Mouse (Mus musculus): ENCODE measurements around the gene Shh. TPM values are rescaled to one million over a fixed set of nuclear protein-coding genes. Genes with fewer than 3 reads are reported as not detected.

Shh gene
- polyA plus RNA-seq, 1 experiment from 2014 or later, result 0.80 TPM

GRCm38 (mm10) chr5:28454546-28454945, 12.5 kb downstream of the Shh start:
- no peak overlapping the region for H3K4me3 ChIP-seq
- H3K9me3 ChIP-seq (replicated peaks), result no peaks in the 10 kb centered on the region
- no peak overlapping the region for H3K27ac ChIP-seq
- peaks cover 20% of the 10 kb centered on the region for H3K4me1 ChIP-seq
- peak; percentile 17 for DNase-seq (ENCODE audit: low spot score)
- peaks cover 68% of the 10 kb centered on the region for H3K27me3 ChIP-seq (ENCODE audit: low read depth, poor library complexity, severe bottlenecking)
- no peaks in the 10 kb centered on the region for H3K36me3 ChIP-seq
- WGBS, result 88% methylated on average over 6 of the region's 6 CpGs

- peak; percentile 22 for DNase-seq (ENCODE audit: low spot score)
- Histone ChIP-seq H3K9me3 (replicated peaks) (no peaks in the 10 kb centered on the region), H3K36me3 (no peaks in the 10 kb centered on the region), H3K4me3 (no peak overlapping the region), H3K27me3 (ENCODE audit: low read depth, poor library complexity, severe bottlenecking) (peaks cover 58% of the 10 kb centered on the region), H3K27ac (no peak overlapping the region), H3K4me1 (peaks cover 9% of the 10 kb centered on the region)
- WGBS, result 50% methylated on average over 3 of the region's 3 CpGs
Observed at GRCm38 (mm10) chr5:28453523-28453922, 13.5 kb downstream of the Shh start.

- Histone ChIP-seq H3K9me3 (replicated peaks) (no peaks in the 10 kb centered on the region), H3K27me3 (ENCODE audit: low read depth, poor library complexity, severe bottlenecking) (peaks cover 53% of the 10 kb centered on the region), H3K36me3 (no peaks in the 10 kb centered on the region), H3K4me1 (peaks cover 5% of the 10 kb centered on the region), H3K27ac (no peak overlapping the region), H3K4me3 (no peak overlapping the region)
- peak; percentile 24 for DNase-seq (ENCODE audit: low spot score)
- 92% methylated on average over 5 of the region's 5 CpGs for WGBS
Observed at GRCm38 (mm10) chr5:28453086-28453485, 14.0 kb downstream of the Shh start.

GRCm38 (mm10) chr5:28451053-28451638, 15.9 kb downstream of the Shh start:
- Histone ChIP-seq H3K4me1 (no peaks in the 10 kb centered on the region), H3K27me3 (ENCODE audit: low read depth, poor library complexity, severe bottlenecking) (peaks cover 34% of the 10 kb centered on the region), H3K27ac (no peak overlapping the region), H3K36me3 (no peaks in the 10 kb centered on the region), H3K4me3 (no peak overlapping the region), H3K9me3 (replicated peaks) (no peaks in the 10 kb centered on the region)
- peak; percentile 93 for DNase-seq (ENCODE audit: low spot score)
- 29% methylated on average over 6 of the region's 6 CpGs for WGBS

GRCm38 (mm10) chr5:28450126-28450890, 16.7 kb downstream of the Shh start:
- WGBS, result 70% methylated on average over 3 of the region's 3 CpGs

GRCm38 (mm10) chr5:28425926-28426325, 41.1 kb downstream of the Shh start:
- H3K27me3 ChIP-seq (ENCODE audit: low read depth, poor library complexity, severe bottlenecking), result no peaks in the 10 kb centered on the region
- H3K36me3 ChIP-seq, result no peaks in the 10 kb centered on the region
- H3K27ac ChIP-seq, result no peak overlapping the region
- DNase-seq (ENCODE audit: low spot score), result no peak
- H3K9me3 ChIP-seq (replicated peaks), result no peaks in the 10 kb centered on the region
- no peaks in the 10 kb centered on the region for H3K4me1 ChIP-seq
- H3K4me3 ChIP-seq, result no peak overlapping the region
- 94% methylated on average over 9 of the region's 9 CpGs for WGBS

More at GRCm38 (mm10) chr5:28450126-28450890, 16.7 kb downstream of the Shh start:
- Histone ChIP-seq H3K27ac (no peak overlapping the region), H3K9me3 (replicated peaks) (no peaks in the 10 kb centered on the region), H3K4me1 (no peaks in the 10 kb centered on the region), H3K27me3 (ENCODE audit: low read depth, poor library complexity, severe bottlenecking) (peaks cover 26% of the 10 kb centered on the region), H3K4me3 (no peak overlapping the region), H3K36me3 (no peaks in the 10 kb centered on the region)
- DNase-seq (ENCODE audit: low spot score), result peak; percentile 23

GRCm38 (mm10) chr5:28423781-28424180, 43.3 kb downstream of the Shh start:
- DNase-seq (ENCODE audit: low spot score), result no peak
- no peak overlapping the region for H3K4me3 ChIP-seq
- H3K36me3 ChIP-seq, result peaks cover 16% of the 10 kb centered on the region
- no peaks in the 10 kb centered on the region for H3K9me3 ChIP-seq (replicated peaks)
- H3K27ac ChIP-seq, result no peak overlapping the region
- WGBS, result 58% methylated on average over 4 of the region's 4 CpGs
- no peaks in the 10 kb centered on the region for H3K4me1 ChIP-seq
- no peaks in the 10 kb centered on the region for H3K27me3 ChIP-seq (ENCODE audit: low read depth, poor library complexity, severe bottlenecking)

- H3K27me3 ChIP-seq (ENCODE audit: low read depth, poor library complexity, severe bottlenecking), result no peaks in the 10 kb centered on the region
- no peak overlapping the region for H3K4me3 ChIP-seq
- no peak for DNase-seq (ENCODE audit: low spot score)
- no peaks in the 10 kb centered on the region for H3K4me1 ChIP-seq
- H3K36me3 ChIP-seq, result peaks cover 56% of the 10 kb centered on the region
- 92% methylated on average over 12 of the region's 12 CpGs for WGBS
- no peaks in the 10 kb centered on the region for H3K9me3 ChIP-seq (replicated peaks)
- H3K27ac ChIP-seq, result no peak overlapping the region
Observed at GRCm38 (mm10) chr5:28419640-28420265, 47.3 kb downstream of the Shh start.

- Histone ChIP-seq H3K27me3 (ENCODE audit: low read depth, poor library complexity, severe bottlenecking) (no peaks in the 10 kb centered on the region), H3K4me3 (no peak overlapping the region), H3K4me1 (no peaks in the 10 kb centered on the region), H3K27ac (no peak overlapping the region), H3K36me3 (peaks cover 66% of the 10 kb centered on the region), H3K9me3 (replicated peaks) (no peaks in the 10 kb centered on the region)
- 92% methylated on average over 10 of the region's 10 CpGs for WGBS
- no peak for DNase-seq (ENCODE audit: low spot score)
Observed at GRCm38 (mm10) chr5:28418734-28419133, 48.3 kb downstream of the Shh start.

- Histone ChIP-seq H3K4me1 (no peaks in the 10 kb centered on the region), H3K9me3 (replicated peaks) (no peaks in the 10 kb centered on the region), H3K27ac (no peak overlapping the region), H3K27me3 (ENCODE audit: low read depth, poor library complexity, severe bottlenecking) (no peaks in the 10 kb centered on the region), H3K36me3 (peaks cover 93% of the 10 kb centered on the region), H3K4me3 (no peak overlapping the region)
- DNase-seq (ENCODE audit: low spot score), result no peak
Observed at GRCm38 (mm10) chr5:28416029-28416428, 51.0 kb downstream of the Shh start.

- H3K27me3 ChIP-seq (ENCODE audit: low read depth, poor library complexity, severe bottlenecking), result no peaks in the 10 kb centered on the region
- no peak overlapping the region for H3K4me3 ChIP-seq
- no peaks in the 10 kb centered on the region for H3K9me3 ChIP-seq (replicated peaks)
- no peaks in the 10 kb centered on the region for H3K4me1 ChIP-seq
- WGBS, result 89% methylated on average over 3 of the region's 3 CpGs
- peaks cover 98% of the 10 kb centered on the region for H3K36me3 ChIP-seq
- H3K27ac ChIP-seq, result no peak overlapping the region
- no peak for DNase-seq (ENCODE audit: low spot score)
Observed at GRCm38 (mm10) chr5:28414076-28414475, 53.0 kb downstream of the Shh start.

- no peak for DNase-seq (ENCODE audit: low spot score)
- Histone ChIP-seq H3K36me3 (peaks cover 98% of the 10 kb centered on the region), H3K4me1 (no peaks in the 10 kb centered on the region), H3K27ac (no peak overlapping the region), H3K27me3 (ENCODE audit: low read depth, poor library complexity, severe bottlenecking) (no peaks in the 10 kb centered on the region), H3K9me3 (replicated peaks) (no peaks in the 10 kb centered on the region), H3K4me3 (no peak overlapping the region)
- WGBS, result 96% methylated on average over 5 of the region's 5 CpGs
Observed at GRCm38 (mm10) chr5:28413533-28413932, 53.5 kb downstream of the Shh start.

GRCm38 (mm10) chr5:28412006-28412685, 54.9 kb downstream of the Shh start:
- Histone ChIP-seq H3K9me3 (replicated peaks) (no peaks in the 10 kb centered on the region), H3K27ac (no peak overlapping the region), H3K4me1 (no peaks in the 10 kb centered on the region), H3K4me3 (no peak overlapping the region), H3K27me3 (ENCODE audit: low read depth, poor library complexity, severe bottlenecking) (no peaks in the 10 kb centered on the region), H3K36me3 (peaks cover 97% of the 10 kb centered on the region)
- WGBS, result 94% methylated on average over 2 of the region's 2 CpGs
- DNase-seq (ENCODE audit: low spot score), result no peak

Measured in limb, embryonic 10.5 days (tissue).